Mouse (Mus musculus) left cerebral cortex, adult 2 months (tissue): ENCODE measurements around the gene Atg9b. TPM values are rescaled to one million over a fixed set of nuclear protein-coding genes. Genes with fewer than 3 reads are reported as not detected.

Source experiments
- DNase-seq, 2 experiments: peaks; one replicate each; pipeline ENCODE4 v3.0.0; 2021 to 2022; ENCODE audit warnings: low spot score in 2 of 2, mixed read lengths in 1 of 2; ENCODE audit errors: extremely low spot score in 1 of 2
- H3K27ac ChIP-seq: fragments of 200-600 bp; 2 replicates; pipeline ENCODE4 v1.8.1; 2022
- H3K4me3 ChIP-seq: fragments of 200-600 bp; 2 replicates; pipeline ENCODE4 v1.8.1; 2022
- CTCF ChIP-seq: fragments of 200-600 bp; IDR thresholded peaks from 2 replicates; pipeline ENCODE4 v1.8.1; 2022; ENCODE audit warnings: antibody characterized with exemption, mild to moderate bottlenecking, moderate library complexity
- intact Hi-C: fragments of 180-260 bp; cut with DNase I; formaldehyde crosslinking; loops from one replicate; pipeline ENCODE4 v1.15.1; 2025
- total RNA-seq, 2 experiments: library from RNA; stranded (reverse); gene quantifications; 2 replicates each; pipeline ENCODE4 v1.2.3; 2021

Gene Atg9b
- total RNA-seq, 2 experiments from 2014 or later = 4.0 to 4.2 TPM

DNA sequence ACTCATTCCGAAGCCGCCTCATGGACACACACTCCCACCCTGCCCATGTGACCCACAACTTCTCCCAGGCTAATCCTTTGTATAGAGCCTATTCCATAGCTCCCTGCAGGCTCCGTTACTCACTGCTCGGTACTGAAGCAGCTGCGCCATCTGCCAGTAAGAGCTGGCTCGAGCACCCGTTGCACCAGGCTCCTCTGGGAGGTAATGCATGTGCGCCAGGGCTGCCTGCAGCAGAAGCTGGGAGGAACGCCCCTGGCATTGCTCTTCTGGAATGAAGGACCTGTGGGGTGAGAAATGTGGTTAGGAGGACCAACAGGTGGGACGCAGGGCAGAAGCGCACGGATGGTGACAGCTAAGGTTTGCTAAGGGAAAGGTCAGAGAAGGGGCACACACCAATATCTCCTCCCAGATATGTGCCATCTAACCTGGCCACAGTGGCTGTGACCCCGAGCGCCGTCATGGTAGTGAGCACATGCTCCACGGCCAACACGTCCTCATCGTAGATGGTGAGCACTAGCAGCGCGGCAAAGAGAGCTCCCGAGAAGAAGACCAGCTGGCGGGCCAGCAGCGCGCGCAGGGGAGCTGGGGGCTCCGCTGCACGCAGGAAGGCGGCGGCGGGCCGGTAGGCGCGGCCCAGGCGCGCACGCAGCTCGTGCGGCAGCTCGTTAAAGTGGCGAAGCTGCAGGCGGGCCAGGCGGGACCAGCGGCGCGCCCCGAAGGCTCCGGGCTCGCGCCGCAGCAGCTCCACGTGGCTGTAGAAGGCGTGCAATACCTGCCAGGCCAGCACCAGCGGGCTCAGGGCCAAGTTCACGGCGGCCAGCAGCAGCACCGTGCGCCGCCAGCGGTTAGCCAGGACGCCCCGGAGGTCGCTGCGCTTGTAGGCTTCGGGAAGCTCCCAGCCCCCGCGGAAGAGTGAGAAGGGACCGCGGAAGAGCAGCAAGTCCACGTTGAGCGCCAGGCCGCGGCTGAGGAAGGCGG lies 4.4 kb downstream of the Atg9b start:
- peak; percentile 28 for TF ChIP-seq CTCF
- peak overlapping the region; percentile 52 for H3K4me3 ChIP-seq
- peak; percentile 59 to 68 for DNase-seq
- intact Hi-C loops = loop anchor here (5.0 kb wide), 1 partner anchor 220 kb away; no protein-coding TSS in a partner anchor
- no peak overlapping the region for H3K27ac ChIP-seq

DNA sequence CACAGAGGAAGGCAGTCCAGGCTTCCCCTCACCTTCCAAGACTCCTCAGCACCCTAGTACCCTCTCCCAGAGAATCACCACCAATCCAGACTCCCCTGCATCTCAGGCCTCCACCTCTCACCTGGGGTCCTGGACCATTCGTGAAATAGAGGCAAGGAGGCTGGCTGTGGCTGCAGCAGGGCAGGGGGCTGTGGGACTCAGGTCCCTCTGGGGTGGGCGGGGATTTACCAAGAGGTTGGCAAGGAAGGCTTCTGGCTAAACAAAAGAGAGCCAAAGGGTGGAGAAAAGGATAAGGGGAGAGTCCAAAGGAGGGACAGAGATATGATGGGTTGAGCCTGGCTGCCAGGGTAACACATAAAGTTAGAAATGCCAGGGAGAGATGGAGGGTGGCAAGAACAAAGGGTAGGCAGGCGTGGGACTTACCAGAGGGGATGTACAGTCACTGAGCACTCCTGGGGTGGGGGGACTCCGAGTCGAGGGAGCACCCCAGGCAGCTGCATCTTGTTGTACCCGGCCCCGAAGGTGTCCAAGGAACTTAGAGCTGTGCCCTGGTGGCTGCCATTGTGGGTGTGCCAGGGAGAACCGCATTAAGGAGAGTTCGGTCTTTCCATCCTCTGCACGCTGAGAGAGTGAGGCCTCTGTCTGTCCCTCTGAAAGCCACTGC lies 5.9 kb downstream of the Atg9b start:
- no peak for TF ChIP-seq CTCF
- no peak for DNase-seq
- intact Hi-C loops = loop anchor here (5.0 kb wide), 1 partner anchor 219 kb away; no protein-coding TSS in a partner anchor

DNA sequence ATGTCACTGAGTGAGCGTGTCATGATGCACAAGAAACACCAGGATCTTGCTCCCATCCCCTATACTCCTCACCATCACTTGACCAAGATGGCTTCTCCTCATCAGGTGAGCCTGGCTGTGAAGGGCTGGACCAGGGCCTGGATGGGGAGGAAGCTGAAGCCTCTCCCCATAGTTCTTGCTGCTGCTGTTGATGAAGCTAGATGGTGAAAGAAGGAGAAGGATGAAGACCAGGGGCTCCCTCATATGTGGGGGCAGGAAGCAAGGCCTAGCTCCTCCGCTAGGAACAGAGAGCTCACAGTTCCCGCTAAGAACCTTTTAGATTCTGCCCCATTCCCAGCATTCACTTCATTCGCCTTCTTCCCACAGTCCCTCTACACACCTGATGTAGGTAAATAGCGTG lies 6.6 kb downstream of the Atg9b start:
- intact Hi-C loops = loop anchor here (5.0 kb wide), 1 partner anchor 218 kb away; no protein-coding TSS in a partner anchor
- no peak overlapping the region; the same call in 1 of the 2 replicates for H3K27ac ChIP-seq
- TF ChIP-seq CTCF = no peak

More for the DNA sequence above, 5.9 kb downstream of the Atg9b start:
- no peak overlapping the region for H3K4me3 ChIP-seq
- H3K27ac ChIP-seq = no peak overlapping the region

DNA sequence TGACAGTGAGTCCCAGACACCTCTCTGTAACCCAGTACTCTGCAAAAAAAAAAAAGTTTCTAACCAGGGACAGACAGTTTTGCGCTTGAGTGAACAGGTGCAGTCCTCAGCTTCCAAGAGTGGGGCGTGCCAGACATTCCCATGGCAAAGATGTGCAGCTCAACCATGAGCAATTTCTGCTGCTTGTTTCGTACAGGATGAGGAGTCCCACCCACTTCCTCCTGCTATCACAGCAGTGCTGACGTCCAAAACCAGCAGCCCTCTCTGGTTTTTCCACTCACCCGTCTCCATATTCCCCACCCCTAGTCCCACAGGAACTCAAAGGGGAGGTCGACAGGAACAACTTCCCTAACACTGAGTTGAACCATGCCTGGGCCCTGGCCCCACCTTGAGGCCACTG lies 7.5 kb downstream of the Atg9b start:
- intact Hi-C loops = no loop called here
- Histone ChIP-seq H3K27ac (peak overlapping the region; percentile 95), H3K4me3 (no peak overlapping the region)
- TF ChIP-seq CTCF = no peak; the same call in 1 of the 2 replicates
- no peak for DNase-seq

More for the DNA sequence above, 6.6 kb downstream of the Atg9b start:
- no peak overlapping the region for H3K4me3 ChIP-seq
- DNase-seq = no peak

DNA sequence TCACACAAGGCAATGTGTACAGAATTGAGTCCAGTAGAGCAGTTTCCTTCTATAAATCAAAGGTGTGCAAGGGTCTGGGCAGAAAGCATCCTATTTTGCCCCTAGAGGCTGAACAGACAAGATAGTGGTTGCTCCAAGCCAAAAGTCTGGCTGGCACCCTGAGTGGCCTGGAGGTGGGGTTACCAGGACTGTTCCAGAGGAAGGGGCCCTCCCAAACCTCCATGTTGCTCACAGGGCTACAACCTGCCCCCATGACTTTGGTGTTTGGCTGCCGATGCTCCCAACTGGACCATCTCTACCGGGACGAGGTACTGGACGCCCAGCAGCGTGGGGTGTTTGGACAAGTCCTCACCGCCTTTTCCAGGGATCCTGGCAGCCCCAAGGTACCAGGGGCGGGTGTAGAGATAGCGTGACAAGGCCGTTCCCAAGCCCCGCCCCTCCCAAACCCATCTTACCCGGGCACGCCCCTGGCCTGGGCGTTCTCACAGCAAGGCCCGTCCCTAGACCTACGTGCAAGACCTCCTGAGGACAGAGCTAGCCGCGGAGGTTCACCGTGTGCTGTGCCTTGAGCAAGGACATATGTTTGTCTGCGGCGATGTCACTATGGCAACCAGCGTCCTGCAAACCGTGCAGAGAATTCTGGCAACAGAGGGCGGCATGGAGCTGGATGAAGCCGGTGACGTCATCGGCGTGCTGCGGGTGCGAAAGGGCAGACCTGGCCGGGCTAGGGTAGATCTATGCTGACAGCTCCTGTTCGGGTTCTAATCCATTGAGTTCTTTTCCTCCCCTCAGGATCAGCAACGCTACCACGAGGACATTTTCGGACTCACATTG lies 8.7 kb downstream of the Atg9b start:
- peak; percentile 89 to 92 for DNase-seq
- H3K27ac ChIP-seq = peak overlapping the region; percentile 95
- peak; percentile 50 for TF ChIP-seq CTCF
- peak overlapping the region; percentile 58 for H3K4me3 ChIP-seq
- intact Hi-C loops = no loop called here

DNA sequence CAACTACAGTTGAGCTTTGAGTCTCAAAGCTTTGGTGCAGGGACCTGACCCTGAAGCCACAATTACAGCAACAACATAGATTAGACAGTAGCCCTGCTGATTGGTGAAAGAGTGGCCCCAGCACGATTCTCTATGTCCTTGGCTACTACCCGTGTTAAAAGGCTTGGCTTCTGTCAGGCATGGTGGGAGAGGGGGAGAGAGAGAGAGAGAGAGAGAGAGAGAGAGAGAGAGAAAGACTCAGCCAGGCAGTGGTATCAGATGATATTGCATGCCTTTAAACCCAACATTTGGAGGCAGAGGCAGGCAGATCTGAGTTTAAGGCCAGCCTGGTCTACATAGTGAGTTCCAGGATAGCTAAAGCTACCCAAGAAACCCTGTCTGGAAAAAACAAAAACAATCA lies 10.0 kb downstream of the Atg9b start:
- H3K27ac ChIP-seq = no peak overlapping the region
- no peak overlapping the region for H3K4me3 ChIP-seq
- DNase-seq = no peak
- no peak for TF ChIP-seq CTCF
- intact Hi-C loops = no loop called here

DNA sequence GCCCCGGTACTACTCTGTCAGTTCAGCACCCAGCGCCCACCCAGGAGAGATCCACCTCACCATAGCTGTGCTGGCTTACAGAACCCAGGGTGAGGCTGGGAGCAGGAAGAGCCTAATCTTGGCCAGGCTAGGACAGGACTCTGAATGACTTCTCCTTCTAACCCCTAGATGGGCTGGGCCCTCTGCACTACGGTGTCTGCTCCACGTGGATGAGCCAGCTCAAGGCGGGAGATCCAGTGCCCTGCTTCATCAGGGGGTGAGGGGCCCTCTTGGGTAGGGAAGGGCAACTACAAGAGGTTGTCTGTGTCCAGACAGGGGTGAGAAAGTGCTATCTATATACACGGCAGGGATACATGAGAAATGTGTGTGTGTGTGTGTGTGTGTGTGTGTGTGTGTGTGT lies 10.5 kb downstream of the Atg9b start:
- intact Hi-C loops = no loop called here
- no peak for DNase-seq
- no peak for TF ChIP-seq CTCF
- Histone ChIP-seq H3K4me3 (no peak overlapping the region), H3K27ac (no peak overlapping the region)

DNA sequence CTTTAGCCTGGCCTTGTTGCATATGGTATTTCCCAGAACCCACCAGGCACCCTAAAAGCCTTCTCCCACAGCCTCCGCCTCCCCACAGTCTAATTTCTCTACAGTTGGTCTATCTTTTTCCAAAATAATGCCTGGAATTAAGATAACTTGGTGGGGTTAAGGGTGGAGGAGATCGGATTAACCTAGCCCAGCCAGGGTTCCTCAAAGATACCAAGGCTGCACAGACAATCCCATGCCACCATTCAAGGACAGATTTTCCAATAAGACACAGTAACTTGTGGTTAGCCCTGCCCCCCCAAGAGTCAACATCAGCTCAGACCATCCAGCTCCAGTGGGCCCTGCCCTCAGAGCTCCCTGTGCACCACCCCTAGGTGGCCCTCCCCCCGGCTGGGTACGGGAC lies 11.4 kb downstream of the Atg9b start:
- Histone ChIP-seq H3K4me3 (no peak overlapping the region), H3K27ac (no peak overlapping the region)
- intact Hi-C loops = no loop called here
- no peak for TF ChIP-seq CTCF
- DNase-seq = no peak

DNA sequence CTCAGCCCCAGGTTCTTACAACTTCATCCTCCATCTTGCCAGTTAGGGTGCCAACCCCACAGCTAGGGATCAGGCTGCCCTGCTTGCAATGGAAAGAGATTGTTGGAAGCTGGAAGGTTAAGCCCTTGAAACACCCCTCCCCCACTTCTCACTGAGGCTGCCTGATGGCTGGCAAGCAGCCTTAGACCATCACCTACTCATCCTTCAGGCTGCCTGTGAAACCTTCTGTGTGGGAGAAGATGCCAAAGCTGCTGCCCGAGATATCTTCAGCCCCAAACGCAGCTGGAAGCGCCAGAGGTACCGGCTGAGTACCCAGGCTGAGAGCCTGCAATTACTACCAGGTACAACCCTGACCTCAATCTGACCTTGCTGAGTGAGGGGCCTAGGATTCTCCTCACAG lies 12.4 kb downstream of the Atg9b start:
- intact Hi-C loops = no loop called here
- Histone ChIP-seq H3K27ac (no peak overlapping the region), H3K4me3 (no peak overlapping the region)
- no peak for TF ChIP-seq CTCF
- peak in 1 of 2 experiments; percentile 28 for DNase-seq

DNA sequence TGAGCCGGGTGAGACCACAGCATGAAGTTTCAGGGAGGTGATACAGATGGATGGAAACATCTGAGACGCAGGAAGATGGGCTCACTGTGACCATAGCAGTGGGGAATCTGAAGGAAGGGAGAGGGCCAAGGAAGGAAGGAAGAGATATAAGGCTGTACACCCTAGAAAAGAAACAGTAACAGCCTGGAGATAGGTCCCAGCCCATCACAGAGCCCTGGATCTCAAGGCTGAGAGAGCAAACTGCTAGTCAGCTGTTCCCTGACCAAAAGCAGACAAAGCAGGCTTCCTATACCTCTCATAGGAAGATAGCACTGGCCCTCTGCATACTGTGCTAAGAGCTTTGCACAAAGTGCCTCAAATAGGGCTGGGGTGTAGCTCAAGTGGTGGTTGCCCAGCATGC lies 13.2 kb downstream of the Atg9b start:
- intact Hi-C loops = no loop called here
- TF ChIP-seq CTCF = no peak
- Histone ChIP-seq H3K4me3 (no peak overlapping the region), H3K27ac (no peak overlapping the region)
- no peak for DNase-seq

DNA sequence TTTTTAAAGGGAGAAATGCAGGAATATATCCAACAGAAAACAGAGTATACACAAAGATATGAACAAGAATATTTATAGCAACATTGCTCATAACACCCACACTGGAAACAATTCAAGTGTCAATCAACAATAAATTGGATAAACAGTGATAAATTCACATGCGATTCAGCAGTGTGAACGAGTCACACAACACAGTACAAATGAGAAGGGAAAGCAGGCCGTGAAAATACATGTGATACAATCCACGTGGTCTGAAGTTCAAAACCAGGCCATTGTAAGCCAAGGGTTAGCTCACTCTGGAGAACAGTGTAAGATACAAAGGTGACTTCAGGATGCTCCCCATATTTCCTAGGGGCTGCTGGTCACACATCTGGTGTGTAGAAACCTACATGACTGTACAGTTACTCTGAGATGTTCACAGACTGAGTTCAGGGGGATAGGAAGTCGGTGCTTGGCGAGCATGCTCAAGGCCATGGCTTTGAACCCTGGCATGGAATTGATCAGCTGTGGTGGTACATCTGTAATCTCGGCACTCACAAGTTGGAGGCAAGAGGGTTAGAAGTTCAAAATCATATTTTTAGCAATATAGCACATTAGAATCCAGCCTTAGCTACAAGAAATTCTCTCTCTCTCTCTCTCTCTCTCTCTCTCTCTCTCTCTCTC lies 17.1 kb downstream of the Atg9b start:
- Histone ChIP-seq H3K27ac (no peak overlapping the region), H3K4me3 (no peak overlapping the region)
- no peak for DNase-seq
- no peak for TF ChIP-seq CTCF
- intact Hi-C loops = no loop called here
